Mouse (Mus musculus) embryonic fibroblast, embryonic 13.5 days (primary cell): ENCODE results near the gene Dbi.

Source experiments
- CTCF ChIP-seq: IDR thresholded peaks from 2 replicates; pipeline ENCODE4 v1.5.1; 2011; ENCODE audit warnings: mild to moderate bottlenecking, control low read depth, low read length, moderate library complexity, borderline replicate concordance; ENCODE audit not compliant: insufficient read depth
- POLR2A ChIP-seq: IDR thresholded peaks from 2 replicates; pipeline ENCODE4 v1.6.1; 2011; ENCODE audit warnings: low read depth, mild to moderate bottlenecking, control low read depth, low read length, moderate library complexity

GRCm38 (mm10) chr1:120069120-120069519 is 51.8 kb downstream of the Dbi start:
- no peak for TF ChIP-seq CTCF
- no peak for TF ChIP-seq POLR2A
